Mouse (Mus musculus) heart, adult 2 months (tissue): ENCODE data around the gene Uck2. TPM values are rescaled to one million over a fixed set of nuclear protein-coding genes. Genes with fewer than 3 reads are reported as not detected.

ENCODE experiments used
- DNase-seq, 2 experiments: peaks; one replicate each; pipeline ENCODE4 v3.0.0; 2021
- H3K27ac ChIP-seq: fragments of 200-600 bp; 2 replicates; pipeline ENCODE4 v1.8.1; 2022
- H3K27me3 ChIP-seq: fragments of 200-500 bp; 2 replicates; pipeline ENCODE4 v1.6.1; 2012; ENCODE audit warnings: mild to moderate bottlenecking, low read length, inconsistent platforms, mixed read lengths; ENCODE audit not compliant: control insufficient read depth, insufficient read depth
- H3K36me3 ChIP-seq: fragments of 200-500 bp; 2 replicates; pipeline ENCODE4 v1.6.1; 2012; ENCODE audit warnings: low read length, inconsistent platforms; ENCODE audit not compliant: control insufficient read depth, insufficient read depth
- H3K4me1 ChIP-seq: fragments of 200-500 bp; 2 replicates; pipeline ENCODE4 v1.6.1; 2011; ENCODE audit warnings: low read length; ENCODE audit not compliant: control insufficient read depth, insufficient read depth
- H3K4me3 ChIP-seq: fragments of 200-600 bp; 2 replicates; pipeline ENCODE4 v1.8.1; 2022
- H3K79me2 ChIP-seq: fragments of 200-500 bp; replicated peaks from 2 replicates; pipeline ENCODE4 v1.6.1; 2012; ENCODE audit warnings: mild to moderate bottlenecking, inconsistent platforms, low read length, moderate library complexity, mixed read lengths; ENCODE audit not compliant: control insufficient read depth, insufficient read depth
- H3K9ac ChIP-seq: fragments of 200-500 bp; 2 replicates; pipeline ENCODE4 v1.6.1; 2012; ENCODE audit warnings: low read depth, mild to moderate bottlenecking, control low read depth, inconsistent platforms, low read length, mixed read lengths
- CTCF ChIP-seq: fragments of 200-600 bp; IDR thresholded peaks from 2 replicates; pipeline ENCODE4 v1.8.1; 2022; ENCODE audit warnings: antibody characterized with exemption, mild to moderate bottlenecking, moderate library complexity
- EP300 ChIP-seq: fragments of 200-500 bp; IDR thresholded peaks from 2 replicates; pipeline ENCODE4 v1.6.1; 2011; ENCODE audit warnings: low read depth, low read length, control low read depth; ENCODE audit not compliant: insufficient read depth
- POLR2A ChIP-seq: fragments of 200-500 bp; IDR thresholded peaks from 2 replicates; pipeline ENCODE4 v1.6.1; 2011; ENCODE audit warnings: mild to moderate bottlenecking, low read depth, low read length, control low read depth; ENCODE audit not compliant: insufficient read depth
- WGBS: fragments of 180-500 bp; shearing (Covaris S2); methylation state at CpG from one replicate; pipeline ENCODE4 v1.1.7; 2018; 5-methylcytosine and 5-hydroxymethylcytosine counted together
- intact Hi-C: fragments of 180-260 bp; cut with DNase I; formaldehyde crosslinking; loops from one replicate; pipeline ENCODE4 v1.15.1; 2025
- polyA plus RNA-seq: library from polyadenylated mRNA; depleted of rRNA; stranded (reverse); fragments of >200 nt; gene quantifications from 2 replicates; pipeline ENCODE4 v1.2.3, GENCODE M21; 2012
- total RNA-seq, 2 experiments: library from RNA; stranded (reverse); gene quantifications; 2 replicates each; pipeline ENCODE4 v1.2.3; 2021

Gene Uck2
- total and polyA plus RNA-seq, 3 experiments: 21.4 to 57.6 (median 45.9) TPM

DNA sequence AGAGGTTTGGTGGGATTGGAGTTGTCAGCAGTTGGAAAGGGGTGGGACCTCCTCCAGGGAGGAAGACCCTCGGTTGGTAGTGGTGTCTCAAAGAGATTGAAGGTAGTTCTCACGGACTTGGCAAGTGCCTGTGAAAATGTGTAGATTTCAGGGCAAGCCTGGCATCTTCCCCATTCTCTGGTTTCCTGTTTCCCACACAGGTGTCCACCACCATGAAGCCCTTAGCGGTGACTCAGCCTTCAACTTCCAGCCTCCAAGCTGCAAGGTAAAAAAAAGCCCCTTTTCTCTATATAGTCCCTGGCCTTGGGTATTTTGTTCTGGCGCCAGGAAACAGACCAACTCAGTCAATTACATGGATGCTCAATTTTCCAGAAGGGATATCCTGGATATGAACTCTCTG is 19.8 kb downstream of the Uck2 start:
- H3K4me1 ChIP-seq: peaks cover 17% of the 10 kb centered on the region
- H3K9ac ChIP-seq: no peak overlapping the region
- TF ChIP-seq POLR2A: no peak
- no peak for TF ChIP-seq EP300
- TF ChIP-seq CTCF: no peak
- no peak overlapping the region for H3K4me3 ChIP-seq
- intact Hi-C loops: no loop called here
- no peaks in the 10 kb centered on the region for H3K36me3 ChIP-seq
- WGBS: 58% methylated on average over 4 of the region's 4 CpGs
- DNase-seq: no peak
- 0 out of 2 replicates have a peak, but pooled peaks cover 1% of the 10 kb centered on the region for H3K79me2 ChIP-seq
- H3K27me3 ChIP-seq: no peaks in the 10 kb centered on the region
- no peak overlapping the region for H3K27ac ChIP-seq

DNA sequence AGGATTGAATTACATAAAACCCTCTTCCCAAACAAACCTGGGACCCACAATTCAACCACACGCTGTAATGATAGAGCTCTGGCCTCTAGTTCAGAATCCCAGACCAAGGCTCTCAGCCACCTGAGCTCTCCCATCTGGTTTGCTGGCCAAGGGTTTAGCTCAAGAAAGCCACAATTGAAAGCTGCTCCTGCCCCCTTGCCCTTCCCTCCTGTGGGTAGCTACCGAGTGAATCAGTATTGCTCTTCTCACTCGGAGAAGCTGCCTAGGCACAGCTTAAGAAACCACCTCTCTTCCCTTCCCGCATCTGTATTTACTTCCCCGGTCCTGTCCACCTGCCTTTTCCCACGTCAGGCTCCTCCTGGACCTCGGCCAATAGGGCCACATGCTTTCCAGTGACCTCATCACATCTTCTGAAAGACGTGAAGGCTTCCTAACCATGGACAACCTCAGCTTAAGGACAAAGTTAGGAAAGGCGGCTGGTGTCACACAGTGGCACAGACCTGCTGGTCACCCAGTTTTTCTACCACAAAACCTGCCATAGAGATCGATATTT is 22.6 kb downstream of the Uck2 start:
- no peak for TF ChIP-seq EP300
- no peak for TF ChIP-seq POLR2A
- TF ChIP-seq CTCF: no peak
- WGBS: 41% methylated on average over 10 of the region's 10 CpGs
- Histone ChIP-seq H3K9ac (no peak overlapping the region), H3K79me2 (0 out of 2 replicates have a peak, but pooled peaks cover 1% of the 10 kb centered on the region), H3K27me3 (no peaks in the 10 kb centered on the region), H3K4me3 (no peak overlapping the region), H3K27ac (peak overlapping the region; percentile 47), H3K36me3 (no peaks in the 10 kb centered on the region), H3K4me1 (peaks cover 5% of the 10 kb centered on the region; the same call in 1 of the 2 replicates)
- DNase-seq: no peak
- intact Hi-C loops: no loop called here

DNA sequence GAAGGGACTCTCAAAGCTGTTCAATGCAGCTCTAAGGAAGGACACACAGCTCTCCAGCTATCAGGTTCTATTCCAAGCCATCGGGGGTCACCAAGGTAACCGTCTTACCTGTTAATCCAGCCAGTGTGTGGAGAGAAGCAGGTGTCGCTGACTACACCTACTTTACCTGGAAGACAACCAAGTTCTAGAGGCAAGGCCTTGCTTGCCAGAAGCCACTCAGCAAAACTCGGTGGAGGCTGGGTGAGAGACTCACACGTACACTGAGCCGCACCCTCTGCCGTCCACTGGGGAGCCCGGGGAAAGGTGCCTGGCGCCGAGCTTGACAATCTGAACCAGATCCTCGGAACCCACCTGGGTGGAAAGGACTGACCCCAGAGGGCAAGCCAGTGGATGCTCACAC is 23.4 kb downstream of the Uck2 start:
- no peak overlapping the region for H3K4me3 ChIP-seq
- 67% methylated on average over 11 of the region's 11 CpGs for WGBS
- TF ChIP-seq POLR2A (no peak), CTCF (no peak), EP300 (no peak)
- no peaks in the 10 kb centered on the region for H3K36me3 ChIP-seq
- H3K27ac ChIP-seq: peak overlapping the region; percentile 47
- H3K79me2 ChIP-seq: no peaks in the 10 kb centered on the region
- H3K4me1 ChIP-seq: peaks cover 5% of the 10 kb centered on the region; the same call in 1 of the 2 replicates
- intact Hi-C loops: no loop called here
- no peaks in the 10 kb centered on the region for H3K27me3 ChIP-seq
- DNase-seq: no peak
- no peak overlapping the region for H3K9ac ChIP-seq

DNA sequence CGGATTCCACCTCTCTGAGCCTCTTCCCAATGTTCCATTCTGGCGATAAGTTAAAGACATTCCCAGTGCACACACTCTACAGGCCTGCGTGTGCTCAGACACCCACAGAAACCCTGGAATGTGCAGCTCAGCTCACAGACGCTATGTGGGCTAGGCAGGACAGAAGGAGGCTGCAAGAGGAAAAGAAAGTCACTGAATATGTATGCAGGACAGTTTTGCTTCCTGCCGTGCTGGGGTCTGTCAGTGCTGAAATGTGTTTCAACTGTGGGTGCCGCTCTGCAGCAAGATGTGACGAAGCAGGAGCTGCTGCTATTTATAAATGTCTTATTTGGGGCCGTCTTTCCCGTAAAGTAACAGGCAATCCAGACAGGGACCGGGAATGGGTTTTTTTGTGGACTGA is 25.4 kb downstream of the Uck2 start:
- peak overlapping the region; percentile 14; the same call in 1 of the 2 replicates for H3K9ac ChIP-seq

DNA sequence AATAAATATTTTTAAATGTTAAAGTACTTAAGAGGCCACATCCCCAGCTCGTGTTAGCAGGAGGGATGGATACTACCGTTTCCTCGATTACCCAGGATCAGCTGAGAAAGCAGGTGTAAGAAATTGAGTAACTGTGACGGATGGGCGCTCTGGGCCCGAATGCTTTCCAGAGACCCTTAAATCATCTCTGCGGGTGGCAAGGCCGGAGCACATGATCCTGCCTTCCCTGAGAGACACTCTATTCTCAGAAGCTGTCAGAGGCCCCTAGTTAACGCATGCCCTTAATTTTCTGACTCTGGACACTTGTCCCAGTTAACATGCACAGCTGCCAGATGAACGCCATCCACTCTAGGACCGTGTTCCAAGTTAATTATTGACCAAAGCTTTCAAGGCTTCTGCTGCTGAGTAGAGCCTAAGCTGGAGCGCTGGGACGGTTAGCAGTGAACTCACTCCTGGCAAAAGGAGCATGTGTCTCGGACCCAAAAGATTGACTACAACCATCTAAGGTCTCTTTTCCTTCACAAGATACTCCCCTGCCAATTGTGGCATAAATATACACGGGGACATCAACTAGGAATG is 28.3 kb downstream of the Uck2 start:
- no peak for TF ChIP-seq EP300
- no peak for TF ChIP-seq POLR2A
- no peak for TF ChIP-seq CTCF
- Histone ChIP-seq H3K4me3 (no peak overlapping the region), H3K9ac (no peak overlapping the region), H3K27ac (no peak overlapping the region), H3K27me3 (no peaks in the 10 kb centered on the region), H3K36me3 (no peaks in the 10 kb centered on the region), H3K79me2 (peaks cover 3% of the 10 kb centered on the region; the same call in 1 of the 2 replicates), H3K4me1 (peaks cover 2% of the 10 kb centered on the region; the same call in 1 of the 2 replicates)
- WGBS: 77% methylated on average over 15 of the region's 15 CpGs
- no peak for DNase-seq
- intact Hi-C loops: no loop called here

More for the DNA sequence above, 25.4 kb downstream of the Uck2 start:
- 30% methylated on average over 10 of the region's 10 CpGs for WGBS
- TF ChIP-seq EP300 (no peak), CTCF (peak; percentile 33)
- intact Hi-C loops: no loop called here
- peak overlapping the region; percentile 62 for H3K27ac ChIP-seq
- no peak overlapping the region for H3K4me3 ChIP-seq
- peaks cover 3% of the 10 kb centered on the region; the same call in 1 of the 2 replicates for H3K79me2 ChIP-seq
- H3K27me3 ChIP-seq: no peaks in the 10 kb centered on the region
- no peak for DNase-seq
- H3K4me1 ChIP-seq: peaks cover 5% of the 10 kb centered on the region; the same call in 1 of the 2 replicates
- no peaks in the 10 kb centered on the region for H3K36me3 ChIP-seq

DNA sequence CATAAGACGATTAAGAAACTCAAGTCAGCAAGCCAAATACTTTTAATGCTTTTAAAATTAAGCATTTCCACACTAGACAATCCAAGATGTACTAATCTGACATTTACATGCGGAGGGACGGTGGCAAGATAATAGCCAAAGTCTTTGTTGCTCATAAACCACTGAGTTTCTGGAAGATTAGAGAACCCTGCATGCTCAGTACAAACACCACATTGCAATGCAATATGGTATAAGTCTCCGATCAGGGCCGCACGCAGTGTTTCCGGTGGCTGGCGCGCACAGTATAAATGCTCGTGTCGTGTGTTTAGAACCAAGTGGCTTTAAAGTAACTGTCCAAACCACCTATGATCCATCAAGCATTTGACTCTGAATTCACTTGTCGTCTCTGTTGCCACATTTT is 31.5 kb downstream of the Uck2 start:
- Histone ChIP-seq H3K27ac (no peak overlapping the region), H3K9ac (no peak overlapping the region), H3K4me1 (peaks cover 3% of the 10 kb centered on the region), H3K27me3 (no peaks in the 10 kb centered on the region), H3K36me3 (no peaks in the 10 kb centered on the region), H3K4me3 (no peak overlapping the region), H3K79me2 (peaks cover 3% of the 10 kb centered on the region; the same call in 1 of the 2 replicates)
- intact Hi-C loops: no loop called here
- WGBS: 93% methylated on average over 12 of the region's 12 CpGs
- no peak for DNase-seq
- TF ChIP-seq CTCF: no peak
- no peak for TF ChIP-seq POLR2A
- no peak for TF ChIP-seq EP300
